In the genomic region with DNA sequence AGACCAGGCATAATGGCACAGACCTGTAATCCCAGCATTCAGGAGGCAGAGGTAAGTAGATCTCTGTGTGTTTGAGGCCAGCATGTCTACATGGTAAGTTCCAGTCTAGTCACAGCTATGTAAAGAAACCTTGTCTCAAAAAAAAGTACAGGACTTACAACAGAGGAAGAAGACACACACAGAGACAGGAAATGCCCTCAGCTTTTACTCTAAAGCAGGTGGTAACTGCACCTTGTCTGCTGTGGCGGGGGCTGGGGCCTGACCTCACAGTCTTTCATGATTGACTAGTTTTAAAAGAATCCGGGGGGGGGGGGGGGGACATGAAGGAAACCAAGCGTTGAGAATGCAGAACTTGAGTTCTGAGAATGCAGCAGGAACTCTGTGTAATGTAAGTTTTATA, we compare ENCODE assay signal across 14 mouse cellular contexts. TPM values are rescaled to one million over a fixed set of nuclear protein-coding genes. Genes with fewer than 3 reads are reported as not detected.
A peak's percentile ranks its signal among the peaks of the same experiment; 100 is the strongest.
DNase-seq lines count a peak whose midpoint lies in the region.
"Had no signal": no experiment of that assay in that cellular context is flagged by ENCODE, and none has a peak within 500 bp of the region (broad histone marks: within the 10 kb centered on the region; RNA-seq: fewer than 3 reads in every experiment).

No protein-coding gene starts in this region.

- 51% methylated on average over 3 of the region's 3 CpGs for WGBS in forebrain, embryonic 10.5 days

- H3K36me3 ChIP-seq in splenic B cell, adult 2 months (ENCODE audit: control insufficient read depth, insufficient read depth, low read length, poor library complexity, severe bottlenecking), result no peaks in the 10 kb centered on the region
- no peaks in the 10 kb centered on the region for H3K36me3 ChIP-seq in forebrain, embryonic 10.5 days (replicated peaks)
- H3K36me3 ChIP-seq: limb, embryonic 13.5 days had no signal

- no peaks in the 10 kb centered on the region for H3K9me3 ChIP-seq in forebrain, embryonic 10.5 days
- H3K9me3 ChIP-seq: forebrain, embryonic 13.5 days; limb, embryonic 13.5 days had no signal

- intact Hi-C loops in gastrocnemius, postnatal 36 days (cut with DNase I), result no loop called here

- no peak overlapping the region for H3K4me3 ChIP-seq in forebrain, embryonic 10.5 days
- H3K4me3 ChIP-seq: forebrain, embryonic 13.5 days; limb, embryonic 13.5 days had no signal

- peak; percentile 13 for DNase-seq in adrenal gland, postnatal 14 days
- DNase-seq in adrenal gland, adult (ENCODE audit: inconsistent age in 2 of 2, low spot score in 1 of 2), result no peak
- peak; percentile 84 for DNase-seq in T-cell, adult 2 months (ENCODE audit: low spot score)
- peak; percentile 27 for DNase-seq in kidney, postnatal 14 days
- peak; percentile 85 for DNase-seq in splenic B cell, adult 2 months (ENCODE audit: low read depth, low spot score)
- DNase-seq in forebrain, embryonic 10.5 days (ENCODE audit: extremely low spot score, low spot score), result no peak
- DNase-seq in embryo, embryonic 10.5 days (ENCODE audit: low spot score), result no peak
- no peak for DNase-seq in gastrocnemius, postnatal 36 days
- DNase-seq: adrenal gland, postnatal 25 days; cerebellum, adult 18-20 months; heart, postnatal 36 days; lung, postnatal 10 days had no signal

- H3K27ac ChIP-seq in forebrain, embryonic 10.5 days, result no peak overlapping the region
- H3K27ac ChIP-seq: forebrain, embryonic 13.5 days; limb, embryonic 13.5 days had no signal

- no peaks in the 10 kb centered on the region for H3K27me3 ChIP-seq in splenic B cell, adult 2 months (ENCODE audit: control insufficient read depth, insufficient read depth, low read length, poor library complexity, severe bottlenecking)
- no peaks in the 10 kb centered on the region for H3K27me3 ChIP-seq in forebrain, embryonic 10.5 days (ENCODE audit: poor library complexity, severe bottlenecking)
- H3K27me3 ChIP-seq: forebrain, embryonic 13.5 days; limb, embryonic 13.5 days had no signal

- H3K4me1 ChIP-seq in forebrain, embryonic 10.5 days, result no peaks in the 10 kb centered on the region
- H3K4me1 ChIP-seq: forebrain, embryonic 13.5 days; limb, embryonic 13.5 days had no signal

RNA-seq across cellular contexts. Expression of a gene that starts 27.1 kb away (rescaled TPM):
- total RNA-seq in adrenal gland, postnatal 14 days (2021), result 2.7 and 5.7 TPM in 2 replicates
- polyA plus RNA-seq in forebrain, embryonic 10.5 days (2016; fragmentation: Nextera tagmentation; extraction: Ambion mirVana), result 18.5 and 19.4 TPM in 2 replicates
- under 1 TPM; 0.13 to 0.39 TPM for total RNA-seq in gastrocnemius, postnatal 36 days (2021)
- total RNA-seq: adrenal gland, postnatal 25 days had no signal

RNA-seq across cellular contexts. Expression of a gene that starts 48.0 kb away (rescaled TPM):
- total RNA-seq in adrenal gland, postnatal 14 days (2021), result 125 and 139 TPM in 2 replicates
- polyA plus RNA-seq in forebrain, embryonic 10.5 days (2016; fragmentation: Nextera tagmentation; extraction: Ambion mirVana), result 60.7 and 76.1 TPM in 2 replicates
- 10 to 100 TPM; 17.5 to 19.8 TPM for total RNA-seq in gastrocnemius, postnatal 36 days (2021)

Comparison
In these comparisons a context has a peak if more than half of its experiments do, and no peak if none do; other contexts are left out.
1. DNase-seq: peak in adrenal gland, postnatal 14 days (single experiment), T-cell, adult 2 months (single experiment), kidney, postnatal 14 days (single experiment) and splenic B cell, adult 2 months (single experiment); none in adrenal gland, adult (0 of 2), forebrain, embryonic 10.5 days (single experiment), embryo, embryonic 10.5 days (single experiment) and gastrocnemius, postnatal 36 days (0 of 2).